Mouse (Mus musculus) midbrain, embryonic 11.5 days (tissue): ENCODE data around the gene Dennd6b. TPM values are rescaled to one million over a fixed set of nuclear protein-coding genes. Genes with fewer than 3 reads are reported as not detected.
A peak's percentile ranks its signal among the peaks of the same experiment; 100 is the strongest.

Experiments
- ATAC-seq: fragments of 200-750 bp; cut with Nextera tagmentation; 2 replicates; pipeline ENCODE4 v1.8.0; 2017; ENCODE audit warnings: moderate TSS enrichment, moderate library complexity; ENCODE audit not compliant: low FRiP score
- DNase-seq: peaks from one replicate; pipeline ENCODE4 v3.0.0; 2015; ENCODE audit warnings: low spot score; ENCODE audit errors: missing footprints
- H3K27ac ChIP-seq: fragments of 300-500 bp; sonication (generic); 2 replicates; pipeline ENCODE4 v1.5.1; 2014; ENCODE audit warnings: low read depth, low read length
- H3K27me3 ChIP-seq: fragments of 300-500 bp; sonication (generic); 2 replicates; pipeline ENCODE4 v1.6.1; 2014; ENCODE audit warnings: mild to moderate bottlenecking, low read length, moderate library complexity, mixed read lengths; ENCODE audit not compliant: control insufficient read depth, insufficient read depth
- H3K36me3 ChIP-seq: fragments of 300-500 bp; sonication (generic); 2 replicates; pipeline ENCODE4 v1.6.1; 2014; ENCODE audit warnings: mild to moderate bottlenecking, low read length, moderate library complexity, mixed read lengths; ENCODE audit not compliant: control insufficient read depth, insufficient read depth
- H3K4me1 ChIP-seq: fragments of 300-500 bp; sonication (generic); 2 replicates; pipeline ENCODE4 v1.6.1; 2014; ENCODE audit warnings: low read length; ENCODE audit not compliant: control insufficient read depth, insufficient read depth
- H3K4me2 ChIP-seq: fragments of 300-500 bp; sonication (generic); 2 replicates; pipeline ENCODE4 v1.6.1; 2014; ENCODE audit warnings: mild to moderate bottlenecking, moderate library complexity
- H3K4me3 ChIP-seq: fragments of 300-500 bp; sonication (generic); 2 replicates; pipeline ENCODE4 v1.5.1; 2014; ENCODE audit warnings: low read depth, low read length
- H3K9ac ChIP-seq: fragments of 300-500 bp; sonication (generic); 2 replicates; pipeline ENCODE4 v1.6.1; 2014; ENCODE audit warnings: low read length
- H3K9me3 ChIP-seq: fragments of 300-500 bp; sonication (generic); 2 replicates; pipeline ENCODE4 v1.6.1; 2016; ENCODE audit warnings: low read length; ENCODE audit not compliant: control insufficient read depth
- WGBS: fragments of 180-500 bp; shearing (Covaris S2); extraction: QIAGEN DNeasy Blood & Tissue Kit; methylation state at CpG from one replicate; pipeline ENCODE4 v1.1.7; 2014; 5-methylcytosine and 5-hydroxymethylcytosine counted together
- polyA plus RNA-seq: library from polyadenylated mRNA; unstranded; fragments of >200 nt; fragmentation: Nextera tagmentation; extraction: Ambion mirVana; gene quantifications from 2 replicates; pipeline ENCODE4 v1.2.1, GENCODE M21; 2014

Dennd6b gene
- polyA plus RNA-seq, 1 experiment from 2014 or later: 26.6 TPM

GRCm38 (mm10) chr15:89144965-89145364, 51.3 kb downstream of the Dennd6b start:
- WGBS: 89% methylated on average over 11 of the region's 11 CpGs
- H3K36me3 ChIP-seq: peaks cover 10% of the 10 kb centered on the region
- peaks cover 40% of the 10 kb centered on the region for H3K4me1 ChIP-seq
- no peak overlapping the region for H3K9ac ChIP-seq
- ATAC-seq: no peak
- peaks cover 8% of the 10 kb centered on the region; the same call in 1 of the 2 replicates for H3K27me3 ChIP-seq
- H3K4me3 ChIP-seq: no peak overlapping the region
- H3K27ac ChIP-seq: no peak overlapping the region
- H3K4me2 ChIP-seq: no peak overlapping the region
- DNase-seq: no peak
- no peaks in the 10 kb centered on the region for H3K9me3 ChIP-seq

GRCm38 (mm10) chr15:89143134-89143533, 53.2 kb downstream of the Dennd6b start:
- Histone ChIP-seq H3K36me3 (peaks cover 10% of the 10 kb centered on the region), H3K9ac (no peak overlapping the region), H3K4me3 (no peak overlapping the region)

GRCm38 (mm10) chr15:89141905-89142304, 54.4 kb downstream of the Dennd6b start:
- no peak overlapping the region for H3K4me3 ChIP-seq
- peaks cover 10% of the 10 kb centered on the region for H3K36me3 ChIP-seq
- DNase-seq (no peak), ATAC-seq (no peak)
- 74% methylated on average over 4 of the region's 4 CpGs for WGBS
- H3K27me3 ChIP-seq: peaks cover 4% of the 10 kb centered on the region; the same call in 1 of the 2 replicates
- H3K27ac ChIP-seq: no peak overlapping the region
- H3K4me2 ChIP-seq: no peak overlapping the region
- no peaks in the 10 kb centered on the region for H3K9me3 ChIP-seq
- H3K9ac ChIP-seq: no peak overlapping the region
- H3K4me1 ChIP-seq: peaks cover 26% of the 10 kb centered on the region

More at GRCm38 (mm10) chr15:89143134-89143533, 53.2 kb downstream of the Dennd6b start:
- ATAC-seq (no peak), DNase-seq (peak; percentile 39)
- no peaks in the 10 kb centered on the region for H3K9me3 ChIP-seq
- no peak overlapping the region for H3K4me2 ChIP-seq
- peaks cover 8% of the 10 kb centered on the region; the same call in 1 of the 2 replicates for H3K27me3 ChIP-seq
- 80% methylated on average over 2 of the region's 2 CpGs for WGBS
- H3K4me1 ChIP-seq: peaks cover 38% of the 10 kb centered on the region
- no peak overlapping the region for H3K27ac ChIP-seq

GRCm38 (mm10) chr15:89141443-89141842, 54.9 kb downstream of the Dennd6b start:
- DNase-seq (peak; percentile 85), ATAC-seq (peak; percentile 15; the same call in 1 of the 2 replicates)
- Histone ChIP-seq H3K9me3 (no peaks in the 10 kb centered on the region), H3K27ac (no peak overlapping the region), H3K4me1 (peaks cover 21% of the 10 kb centered on the region), H3K4me3 (no peak overlapping the region), H3K9ac (no peak overlapping the region), H3K27me3 (peaks cover 4% of the 10 kb centered on the region; the same call in 1 of the 2 replicates), H3K36me3 (peaks cover 10% of the 10 kb centered on the region), H3K4me2 (peak overlapping the region; percentile 95; the same call in 1 of the 2 replicates)
- WGBS: 26% methylated on average over 5 of the region's 5 CpGs

GRCm38 (mm10) chr15:89140659-89141252, 55.5 kb downstream of the Dennd6b start, which contains the start of gene Mapk12:
Gene Mapk12, minus strand, starts transcription at chr15:89140703.
- Histone ChIP-seq H3K9ac (peak within 1 kb of the TSS; percentile 86), H3K9me3 (no peaks in the 10 kb centered on the region), H3K36me3 (peaks cover 10% of the 10 kb centered on the region), H3K27ac (peak within 1 kb of the TSS; percentile 40), H3K4me2 (peak within 1 kb of the TSS; percentile 95), H3K4me3 (peak within 1 kb of the TSS; percentile 65), H3K27me3 (peaks cover 4% of the 10 kb centered on the region; the same call in 1 of the 2 replicates), H3K4me1 (peaks cover 19% of the 10 kb centered on the region)
- ATAC-seq: peak; percentile 86
- peak; percentile 96 for DNase-seq
- under 1% methylated on average over 21 of the region's 21 CpGs for WGBS

- WGBS: under 1% methylated on average over 53 of the region's 53 CpGs
- no peaks in the 10 kb centered on the region for H3K9me3 ChIP-seq
- peak overlapping the region; percentile 95 for H3K4me2 ChIP-seq
- DNase-seq (peak; percentile 90), ATAC-seq (peak; percentile 43)
- H3K4me1 ChIP-seq: peaks cover 19% of the 10 kb centered on the region
- peak overlapping the region; percentile 65 for H3K4me3 ChIP-seq
- H3K27ac ChIP-seq: peak overlapping the region; percentile 40
- H3K36me3 ChIP-seq: peaks cover 10% of the 10 kb centered on the region
- no peaks in the 10 kb centered on the region; the same call in 1 of the 2 replicates for H3K27me3 ChIP-seq
- H3K9ac ChIP-seq: peak overlapping the region; percentile 86
Measured at GRCm38 (mm10) chr15:89140048-89140658, 56.1 kb downstream of the Dennd6b start.

- ATAC-seq (no peak), DNase-seq (no peak)
- Histone ChIP-seq H3K4me2 (no peak overlapping the region), H3K36me3 (peaks cover under 1% of the 10 kb centered on the region; the same call in 1 of the 2 replicates), H3K27me3 (no peaks in the 10 kb centered on the region; the same call in 1 of the 2 replicates), H3K9me3 (no peaks in the 10 kb centered on the region), H3K4me3 (no peak overlapping the region), H3K4me1 (peaks cover 19% of the 10 kb centered on the region), H3K27ac (no peak overlapping the region), H3K9ac (no peak overlapping the region)
- WGBS: 90% methylated on average over 6 of the region's 6 CpGs
Measured at GRCm38 (mm10) chr15:89138531-89138930, 57.8 kb downstream of the Dennd6b start.

GRCm38 (mm10) chr15:89138046-89138405, 58.3 kb downstream of the Dennd6b start:
- Histone ChIP-seq H3K27ac (no peak overlapping the region), H3K9me3 (no peaks in the 10 kb centered on the region), H3K36me3 (no peaks in the 10 kb centered on the region), H3K9ac (no peak overlapping the region), H3K4me1 (peaks cover 19% of the 10 kb centered on the region), H3K4me2 (no peak overlapping the region), H3K27me3 (no peaks in the 10 kb centered on the region; the same call in 1 of the 2 replicates), H3K4me3 (no peak overlapping the region)
- WGBS: 84% methylated on average over 7 of the region's 7 CpGs
- DNase-seq: peak; percentile 69
- ATAC-seq: no peak
